Mouse (Mus musculus) small intestine, adult 2 months (tissue): ENCODE results near the gene Tnnt3.

ENCODE experiments used
- CTCF ChIP-seq: fragments of 200-500 bp; IDR thresholded peaks from 2 replicates; pipeline ENCODE4 v1.5.1; 2012; ENCODE audit warnings: low read depth, mild to moderate bottlenecking, control low read depth, inconsistent platforms, low read length, moderate library complexity, mixed read lengths; ENCODE audit not compliant: insufficient replicate concordance, insufficient read length; ENCODE audit errors: extremely low read depth
- POLR2A ChIP-seq: fragments of 200-500 bp; IDR thresholded peaks from 2 replicates; pipeline ENCODE4 v1.6.1; 2012; ENCODE audit warnings: low read depth, mild to moderate bottlenecking, control low read depth, inconsistent platforms, low read length, moderate library complexity

DNA sequence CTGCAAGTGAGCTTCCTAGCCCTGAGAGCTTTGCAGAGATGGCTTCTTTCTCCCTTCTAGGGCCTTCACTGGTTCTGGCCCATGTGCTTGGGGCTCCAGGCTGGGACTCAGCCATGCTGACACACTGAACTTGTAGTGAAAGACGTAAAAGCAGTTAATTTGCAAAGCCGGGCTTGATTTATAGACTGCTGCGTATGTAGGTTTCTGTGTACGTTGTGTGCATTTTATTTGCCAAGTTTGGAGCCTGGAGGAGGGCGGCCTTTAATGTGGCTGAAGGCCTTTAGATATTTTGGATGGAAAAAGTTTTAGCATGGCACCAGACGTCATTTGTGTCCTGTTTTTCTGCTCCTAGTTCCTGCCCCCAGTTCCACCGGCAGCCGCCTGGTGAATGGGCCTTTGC, 41.2 kb downstream of the Tnnt3 start:
- TF ChIP-seq POLR2A (no peak), CTCF (no peak)
